Mouse (Mus musculus) liver, adult 2 months (tissue): ENCODE measurements around the gene Nfe2l3. TPM values are rescaled to one million over a fixed set of nuclear protein-coding genes. Genes with fewer than 3 reads are reported as not detected.

Source experiments
- DNase-seq: peaks from one replicate; pipeline ENCODE4 v3.0.0-alpha.2; 2011; ENCODE audit warnings: low read depth, low spot score; ENCODE audit errors: extremely low read depth
- H3K27ac ChIP-seq: fragments of 200-500 bp; replicated peaks from 2 replicates; pipeline ENCODE4 v1.5.1; 2012; ENCODE audit warnings: low read depth, mild to moderate bottlenecking, control low read depth, inconsistent platforms, low read length; ENCODE audit not compliant: insufficient read depth
- H3K27me3 ChIP-seq: fragments of 200-500 bp; 2 replicates; pipeline ENCODE4 v1.6.1; 2012; ENCODE audit warnings: mild to moderate bottlenecking, moderate library complexity, low read length, inconsistent platforms; ENCODE audit not compliant: control insufficient read depth, insufficient read depth
- H3K36me3 ChIP-seq: fragments of 200-500 bp; 2 replicates; pipeline ENCODE4 v1.6.1; 2012; ENCODE audit warnings: low read length, inconsistent platforms; ENCODE audit not compliant: control insufficient read depth, insufficient read depth
- H3K4me1 ChIP-seq: fragments of 200-500 bp; 2 replicates; pipeline ENCODE4 v1.6.1; 2011; ENCODE audit warnings: low read length; ENCODE audit not compliant: control insufficient read depth, insufficient read depth
- H3K4me3 ChIP-seq: fragments of 200-500 bp; 2 replicates; pipeline ENCODE4 v1.5.1; 2011; ENCODE audit warnings: low read depth, mild to moderate bottlenecking, control low read depth, low read length, moderate library complexity; ENCODE audit not compliant: insufficient read depth
- H3K79me2 ChIP-seq: fragments of 200-500 bp; 2 replicates; pipeline ENCODE4 v1.6.1; 2012; ENCODE audit warnings: inconsistent platforms, mild to moderate bottlenecking, low read length, moderate library complexity; ENCODE audit not compliant: control insufficient read depth, insufficient read depth
- H3K9ac ChIP-seq: fragments of 200-500 bp; 2 replicates; pipeline ENCODE4 v1.6.1; 2012; ENCODE audit warnings: low read depth, mild to moderate bottlenecking, control low read depth, inconsistent platforms, low read length
- CTCF ChIP-seq: fragments of 200-500 bp; IDR thresholded peaks from 2 replicates; pipeline ENCODE4 v1.5.1; 2011; ENCODE audit warnings: low read depth, low read length, control low read depth
- POLR2A ChIP-seq: fragments of 200-500 bp; IDR thresholded peaks from 2 replicates; pipeline ENCODE4 v1.6.1; 2011; ENCODE audit warnings: low read length, control low read depth; ENCODE audit not compliant: insufficient read depth; ENCODE audit errors: extremely low read depth
- WGBS: fragments of 180-500 bp; shearing (Covaris S2); methylation state at CpG from one replicate; pipeline ENCODE4 v1.1.7; 2018; 5-methylcytosine and 5-hydroxymethylcytosine counted together
- polyA plus RNA-seq: library from polyadenylated mRNA; depleted of rRNA; stranded (reverse); fragments of >200 nt; gene quantifications from 2 replicates; pipeline ENCODE4 v1.2.3, GENCODE M21; 2012
- total RNA-seq: library from RNA; depleted of rRNA; stranded (reverse); fragments of >200 nt; gene quantifications from 2 replicates; pipeline ENCODE4 v1.2.3, GENCODE M21; 2014

Nfe2l3 gene
- total and polyA plus RNA-seq, 2 experiments, result 0.18 to 0.33 TPM

GRCm38 (mm10) chr6:51395486-51395885 is 37.0 kb upstream of the Nfe2l3 start:
- DNase-seq, result no peak
- no peaks in the 10 kb centered on the region for H3K27me3 ChIP-seq
- peaks cover 5% of the 10 kb centered on the region; the same call in 1 of the 2 replicates for H3K4me1 ChIP-seq
- no peak overlapping the region for H3K27ac ChIP-seq
- no peaks in the 10 kb centered on the region for H3K79me2 ChIP-seq
- TF ChIP-seq POLR2A (no peak), CTCF (no peak)
- H3K4me3 ChIP-seq, result no peak overlapping the region
- H3K9ac ChIP-seq, result no peak overlapping the region
- WGBS, result 84% methylated on average over 9 of the region's 9 CpGs
- no peaks in the 10 kb centered on the region for H3K36me3 ChIP-seq

- TF ChIP-seq POLR2A (no peak), CTCF (no peak)
Measured at GRCm38 (mm10) chr6:51399113-51399518, 33.4 kb upstream of the Nfe2l3 start.

GRCm38 (mm10) chr6:51401294-51401693 is 31.2 kb upstream of the Nfe2l3 start:
- H3K9ac ChIP-seq, result no peak overlapping the region
- H3K79me2 ChIP-seq, result no peaks in the 10 kb centered on the region
- no peak overlapping the region for H3K27ac ChIP-seq
- H3K4me3 ChIP-seq, result no peak overlapping the region
- DNase-seq, result no peak
- H3K4me1 ChIP-seq, result no peaks in the 10 kb centered on the region
- H3K27me3 ChIP-seq, result no peaks in the 10 kb centered on the region
- H3K36me3 ChIP-seq, result no peaks in the 10 kb centered on the region
- no peak for TF ChIP-seq POLR2A
- no peak for TF ChIP-seq CTCF
- WGBS, result 50% methylated on average over 6 of the region's 6 CpGs

More at GRCm38 (mm10) chr6:51399113-51399518, 33.4 kb upstream of the Nfe2l3 start:
- Histone ChIP-seq H3K27ac (no peak overlapping the region), H3K4me3 (no peak overlapping the region), H3K4me1 (no peaks in the 10 kb centered on the region), H3K9ac (no peak overlapping the region), H3K36me3 (no peaks in the 10 kb centered on the region), H3K79me2 (no peaks in the 10 kb centered on the region), H3K27me3 (no peaks in the 10 kb centered on the region)
- WGBS, result 15% methylated on average over 6 of the region's 6 CpGs
- peak; percentile 21 for DNase-seq

- DNase-seq, result no peak
- Histone ChIP-seq H3K79me2 (no peaks in the 10 kb centered on the region), H3K36me3 (no peaks in the 10 kb centered on the region), H3K27ac (no peak overlapping the region), H3K4me3 (no peak overlapping the region), H3K4me1 (no peaks in the 10 kb centered on the region), H3K27me3 (no peaks in the 10 kb centered on the region), H3K9ac (no peak overlapping the region)
- TF ChIP-seq CTCF (no peak), POLR2A (no peak)
- WGBS, result 83% methylated on average over 5 of the region's 5 CpGs
Measured at GRCm38 (mm10) chr6:51403598-51403997, 28.9 kb upstream of the Nfe2l3 start.

GRCm38 (mm10) chr6:51404502-51404901 is 28.0 kb upstream of the Nfe2l3 start:
- TF ChIP-seq POLR2A, result no peak
- TF ChIP-seq CTCF, result no peak
- Histone ChIP-seq H3K9ac (no peak overlapping the region), H3K4me1 (no peaks in the 10 kb centered on the region), H3K27ac (no peak overlapping the region), H3K4me3 (no peak overlapping the region), H3K27me3 (no peaks in the 10 kb centered on the region), H3K36me3 (no peaks in the 10 kb centered on the region), H3K79me2 (no peaks in the 10 kb centered on the region)
- no peak for DNase-seq
- WGBS, result 76% methylated on average over 4 of the region's 4 CpGs

GRCm38 (mm10) chr6:51416433-51416832 is 16.0 kb upstream of the Nfe2l3 start:
- DNase-seq, result peak; percentile 71
- no peaks in the 10 kb centered on the region for H3K27me3 ChIP-seq
- H3K4me3 ChIP-seq, result no peak overlapping the region
- H3K36me3 ChIP-seq, result no peaks in the 10 kb centered on the region
- peaks cover 14% of the 10 kb centered on the region for H3K4me1 ChIP-seq
- TF ChIP-seq CTCF, result no peak
- no peak for TF ChIP-seq POLR2A
- no peak overlapping the region for H3K9ac ChIP-seq
- no peaks in the 10 kb centered on the region for H3K79me2 ChIP-seq
- H3K27ac ChIP-seq, result no peak overlapping the region
- WGBS, result 20% methylated on average over 1 of the region's 1 CpGs
